Mouse (Mus musculus): ENCODE results near the gene Cachd1. TPM values are rescaled to one million over a fixed set of nuclear protein-coding genes. Genes with fewer than 3 reads are reported as not detected.
A peak's percentile ranks its signal among the peaks of the same experiment; 100 is the strongest.

Gene Cachd1
- polyA plus RNA-seq, 1 experiment from 2014 or later, result 12.1 TPM

DNA sequence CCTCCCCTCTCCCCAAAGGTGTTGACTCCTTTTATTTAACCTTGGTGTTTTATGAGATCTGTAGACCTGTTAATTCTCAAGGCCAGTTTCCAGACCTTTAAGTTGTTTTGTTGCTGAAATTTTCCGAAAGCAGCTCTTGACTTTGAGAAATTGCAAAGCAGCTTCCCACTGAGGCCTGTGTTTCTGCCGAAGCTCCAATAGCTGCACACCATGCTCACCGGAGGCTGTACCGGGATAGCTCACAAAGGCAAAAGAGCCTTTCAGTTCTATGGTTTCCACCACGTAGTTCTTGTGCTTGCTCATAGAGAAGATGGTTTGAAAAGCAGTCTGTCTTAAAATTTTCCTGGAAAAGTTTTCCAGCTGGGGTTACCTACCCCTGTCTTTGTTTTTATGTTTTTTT lies 3.2 kb downstream of the Cachd1 start:
- H3K9ac ChIP-seq (ENCODE audit: low read depth, low read length), result no peak overlapping the region

DNA sequence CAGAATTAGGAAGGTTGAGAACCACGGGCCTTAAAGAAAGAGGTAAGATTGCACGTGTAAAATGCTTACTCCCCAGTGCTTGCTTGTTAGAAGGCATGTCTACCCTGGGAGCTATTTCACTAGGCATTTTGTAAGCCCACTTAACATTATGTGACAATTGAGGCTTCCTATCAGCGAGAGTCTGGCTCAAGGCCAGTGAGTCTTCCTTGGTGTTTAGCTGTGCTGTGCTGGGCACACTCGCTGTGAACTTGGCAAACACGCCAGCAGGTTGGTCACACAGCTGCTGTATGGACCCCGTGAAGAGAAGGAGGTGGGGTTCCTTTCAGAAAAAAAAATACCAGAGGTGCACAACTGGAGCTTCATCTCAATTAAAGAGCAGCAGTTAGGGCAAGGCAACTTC lies 4.4 kb downstream of the Cachd1 start:
- no peaks in the 10 kb centered on the region for H3K36me3 ChIP-seq (ENCODE audit: control insufficient read depth, insufficient read depth, low read length)
- no peaks in the 10 kb centered on the region for H3K9me3 ChIP-seq (ENCODE audit: control insufficient read depth, low read length)
- no peak overlapping the region for H3K27ac ChIP-seq (ENCODE audit: low read depth, low read length)
- 71% methylated on average over 6 of the region's 6 CpGs for WGBS
- no peaks in the 10 kb centered on the region; the same call in 1 of the 2 replicates for H3K4me1 ChIP-seq (replicated peaks; ENCODE audit: control insufficient read depth, insufficient read depth, low read length)
- no peak for DNase-seq (ENCODE audit: low spot score)
- H3K4me3 ChIP-seq (ENCODE audit: low read depth, low read length), result no peak overlapping the region
- no peak overlapping the region for H3K9ac ChIP-seq (ENCODE audit: low read depth, low read length)
- ATAC-seq (replicated peaks; ENCODE audit: low FRiP score), result no peak
- no peak overlapping the region for H3K4me2 ChIP-seq
- peaks cover 42% of the 10 kb centered on the region for H3K27me3 ChIP-seq (replicated peaks; ENCODE audit: control insufficient read depth, insufficient read depth, low read length)

More for the DNA sequence above, 3.2 kb downstream of the Cachd1 start:
- H3K4me1 ChIP-seq (replicated peaks; ENCODE audit: control insufficient read depth, insufficient read depth, low read length), result no peaks in the 10 kb centered on the region; the same call in 1 of the 2 replicates
- DNase-seq (ENCODE audit: low spot score), result no peak
- H3K27me3 ChIP-seq (replicated peaks; ENCODE audit: control insufficient read depth, insufficient read depth, low read length), result peaks cover 49% of the 10 kb centered on the region
- no peak overlapping the region for H3K27ac ChIP-seq (ENCODE audit: low read depth, low read length)
- no peak for ATAC-seq (replicated peaks; ENCODE audit: low FRiP score)
- peak overlapping the region; percentile 27 for H3K4me2 ChIP-seq
- no peak overlapping the region for H3K4me3 ChIP-seq (ENCODE audit: low read depth, low read length)
- no peaks in the 10 kb centered on the region for H3K36me3 ChIP-seq (ENCODE audit: control insufficient read depth, insufficient read depth, low read length)
- H3K9me3 ChIP-seq (ENCODE audit: control insufficient read depth, low read length), result no peaks in the 10 kb centered on the region
- WGBS, result 40% methylated on average over 5 of the region's 5 CpGs

DNA sequence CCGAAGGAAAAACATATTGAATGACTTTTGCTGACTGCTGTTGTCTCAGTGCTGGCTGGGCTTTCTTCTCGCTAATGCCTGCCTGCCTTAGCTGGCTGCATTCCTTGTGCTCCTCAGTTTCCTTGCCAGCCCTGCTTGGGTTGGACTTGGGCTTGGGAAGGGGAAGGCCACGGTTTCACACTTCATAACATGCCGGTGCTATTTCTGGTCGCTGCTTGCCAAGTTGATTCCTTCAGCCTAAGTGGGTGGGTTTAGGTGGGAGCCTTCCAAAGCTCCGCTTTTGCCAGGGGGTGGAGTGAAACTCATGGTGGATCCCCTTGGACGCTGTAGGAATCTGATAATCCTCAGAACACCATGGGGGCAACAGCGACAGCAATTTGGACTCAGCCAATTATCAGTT lies 5.9 kb downstream of the Cachd1 start:
- 49% methylated on average over 8 of the region's 8 CpGs for WGBS
- no peak overlapping the region for H3K9ac ChIP-seq (ENCODE audit: low read depth, low read length)
- no peak overlapping the region for H3K27ac ChIP-seq (ENCODE audit: low read depth, low read length)
- no peaks in the 10 kb centered on the region; the same call in 1 of the 2 replicates for H3K4me1 ChIP-seq (replicated peaks; ENCODE audit: control insufficient read depth, insufficient read depth, low read length)
- H3K4me2 ChIP-seq, result no peak overlapping the region
- ATAC-seq (replicated peaks; ENCODE audit: low FRiP score), result no peak
- no peak overlapping the region for H3K4me3 ChIP-seq (ENCODE audit: low read depth, low read length)
- DNase-seq (ENCODE audit: low spot score), result no peak
- H3K36me3 ChIP-seq (ENCODE audit: control insufficient read depth, insufficient read depth, low read length), result no peaks in the 10 kb centered on the region
- H3K9me3 ChIP-seq (ENCODE audit: control insufficient read depth, low read length), result no peaks in the 10 kb centered on the region
- peaks cover 27% of the 10 kb centered on the region for H3K27me3 ChIP-seq (replicated peaks; ENCODE audit: control insufficient read depth, insufficient read depth, low read length)

DNA sequence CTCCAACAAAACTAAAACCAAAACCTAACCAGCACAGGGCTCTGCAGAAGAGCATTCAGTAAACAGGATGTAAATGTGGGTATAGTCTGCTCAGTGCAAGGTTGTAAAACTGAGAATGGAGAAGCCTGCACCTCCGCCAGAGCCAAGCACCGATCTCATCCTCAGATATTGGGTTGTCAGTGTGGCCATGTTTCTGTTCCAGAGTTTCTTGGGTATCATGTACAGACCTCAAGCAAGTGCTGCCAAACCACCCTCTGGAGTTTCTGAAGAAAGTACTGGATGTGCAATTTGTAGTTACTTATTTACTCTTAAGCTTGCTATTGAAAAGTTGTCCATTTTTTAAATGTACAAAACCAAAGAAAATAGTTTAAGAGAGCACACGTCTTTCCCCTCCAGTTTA lies 6.4 kb downstream of the Cachd1 start:
- no peaks in the 10 kb centered on the region for H3K36me3 ChIP-seq (ENCODE audit: control insufficient read depth, insufficient read depth, low read length)
- H3K27ac ChIP-seq (ENCODE audit: low read depth, low read length), result no peak overlapping the region
- ATAC-seq (replicated peaks; ENCODE audit: low FRiP score) (no peak), DNase-seq (ENCODE audit: low spot score) (no peak)
- no peaks in the 10 kb centered on the region for H3K9me3 ChIP-seq (ENCODE audit: control insufficient read depth, low read length)
- peaks cover 22% of the 10 kb centered on the region for H3K27me3 ChIP-seq (replicated peaks; ENCODE audit: control insufficient read depth, insufficient read depth, low read length)
- H3K4me3 ChIP-seq (ENCODE audit: low read depth, low read length), result no peak overlapping the region
- no peak overlapping the region for H3K4me2 ChIP-seq
- 72% methylated on average over 3 of the region's 3 CpGs for WGBS
- no peak overlapping the region for H3K9ac ChIP-seq (ENCODE audit: low read depth, low read length)
- H3K4me1 ChIP-seq (replicated peaks; ENCODE audit: control insufficient read depth, insufficient read depth, low read length), result no peaks in the 10 kb centered on the region; the same call in 1 of the 2 replicates

DNA sequence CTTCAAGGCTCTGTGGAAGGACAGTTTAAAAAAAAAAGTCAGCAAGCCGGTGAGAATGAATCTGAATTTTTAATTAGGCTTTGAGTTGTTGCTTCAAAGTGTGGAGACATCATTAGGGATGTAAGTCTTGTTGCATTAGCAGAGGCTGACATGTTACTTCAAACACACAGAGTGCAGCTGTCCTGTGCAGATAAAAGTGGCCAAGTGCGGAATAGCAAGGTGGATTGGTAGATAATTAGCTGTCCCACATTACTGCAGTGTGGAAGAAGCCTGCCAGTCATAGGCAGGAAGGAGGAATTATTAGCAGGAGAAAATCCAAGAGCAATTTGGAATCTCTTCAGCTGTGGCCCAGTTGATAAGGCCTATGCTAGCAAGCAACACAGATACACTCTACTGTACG lies 10.7 kb downstream of the Cachd1 start:
- 61% methylated on average over 3 of the region's 3 CpGs for WGBS
- H3K27ac ChIP-seq (ENCODE audit: low read depth, low read length), result no peak overlapping the region
- no peaks in the 10 kb centered on the region for H3K36me3 ChIP-seq (ENCODE audit: control insufficient read depth, insufficient read depth, low read length)
- DNase-seq (ENCODE audit: low spot score) (no peak), ATAC-seq (replicated peaks; ENCODE audit: low FRiP score) (no peak)
- no peaks in the 10 kb centered on the region for H3K27me3 ChIP-seq (replicated peaks; ENCODE audit: control insufficient read depth, insufficient read depth, low read length)
- H3K9ac ChIP-seq (ENCODE audit: low read depth, low read length), result no peak overlapping the region
- no peaks in the 10 kb centered on the region for H3K9me3 ChIP-seq (ENCODE audit: control insufficient read depth, low read length)
- H3K4me1 ChIP-seq (replicated peaks; ENCODE audit: control insufficient read depth, insufficient read depth, low read length), result no peaks in the 10 kb centered on the region
- H3K4me3 ChIP-seq (ENCODE audit: low read depth, low read length), result no peak overlapping the region
- H3K4me2 ChIP-seq, result no peak overlapping the region

DNA sequence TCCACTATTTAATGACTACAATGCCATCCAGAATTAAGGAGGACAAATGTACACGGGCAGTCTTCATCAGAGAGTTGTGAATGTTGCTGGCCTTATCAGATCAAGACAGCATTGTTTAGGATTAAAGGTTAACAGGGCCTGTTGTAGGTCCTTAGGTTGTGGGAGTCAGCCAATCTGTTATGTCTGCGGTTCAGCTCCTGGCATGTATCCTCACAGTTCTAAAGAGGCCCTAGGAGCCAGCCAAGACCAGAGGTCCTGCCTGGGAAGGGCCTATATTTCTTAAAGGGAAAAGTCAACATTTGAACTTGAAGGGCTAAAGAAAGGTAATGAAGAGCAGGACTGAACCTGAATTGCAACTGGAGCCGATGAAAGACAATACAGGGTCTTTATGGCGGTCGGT lies 13.7 kb downstream of the Cachd1 start:
- no peak for DNase-seq (ENCODE audit: low spot score)
- ATAC-seq (replicated peaks; ENCODE audit: low FRiP score), result no peak
- H3K27ac ChIP-seq (ENCODE audit: low read depth, low read length), result no peak overlapping the region
- H3K4me3 ChIP-seq (ENCODE audit: low read depth, low read length), result no peak overlapping the region
- no peaks in the 10 kb centered on the region for H3K9me3 ChIP-seq (ENCODE audit: control insufficient read depth, low read length)
- no peak overlapping the region for H3K9ac ChIP-seq (ENCODE audit: low read depth, low read length)
- no peak overlapping the region for H3K4me2 ChIP-seq
- H3K4me1 ChIP-seq (replicated peaks; ENCODE audit: control insufficient read depth, insufficient read depth, low read length), result no peaks in the 10 kb centered on the region
- no peaks in the 10 kb centered on the region for H3K36me3 ChIP-seq (ENCODE audit: control insufficient read depth, insufficient read depth, low read length)
- 77% methylated on average over 5 of the region's 5 CpGs for WGBS
- H3K27me3 ChIP-seq (replicated peaks; ENCODE audit: control insufficient read depth, insufficient read depth, low read length), result no peaks in the 10 kb centered on the region

DNA sequence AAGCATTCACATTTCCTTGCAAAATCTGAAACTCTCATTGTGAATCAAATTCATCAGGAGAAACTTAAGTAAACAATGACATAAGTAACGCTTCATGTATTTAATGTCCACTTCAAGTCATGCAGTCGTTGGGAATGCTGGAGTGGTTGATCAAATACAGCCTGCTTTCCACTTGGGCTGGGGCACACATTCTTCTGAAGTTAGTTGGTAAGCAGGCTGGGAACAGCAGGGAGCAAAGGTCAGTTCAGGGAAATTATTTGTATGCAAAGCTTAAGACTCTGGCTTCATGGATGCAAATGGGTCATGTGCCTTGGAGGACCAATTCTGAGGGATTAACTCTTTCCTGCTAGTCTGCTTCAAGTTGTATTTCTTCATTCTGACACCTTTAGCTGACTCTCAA lies 16.7 kb downstream of the Cachd1 start:
- Histone ChIP-seq H3K27ac (ENCODE audit: low read depth, low read length) (no peak overlapping the region), H3K4me1 (replicated peaks; ENCODE audit: control insufficient read depth, insufficient read depth, low read length) (no peaks in the 10 kb centered on the region), H3K4me2 (no peak overlapping the region), H3K4me3 (ENCODE audit: low read depth, low read length) (no peak overlapping the region), H3K9ac (ENCODE audit: low read depth, low read length) (no peak overlapping the region), H3K9me3 (ENCODE audit: control insufficient read depth, low read length) (no peaks in the 10 kb centered on the region), H3K36me3 (ENCODE audit: control insufficient read depth, insufficient read depth, low read length) (no peaks in the 10 kb centered on the region), H3K27me3 (replicated peaks; ENCODE audit: control insufficient read depth, insufficient read depth, low read length) (no peaks in the 10 kb centered on the region)
- ATAC-seq (replicated peaks; ENCODE audit: low FRiP score) (no peak), DNase-seq (ENCODE audit: low spot score) (no peak)
- WGBS, result 34% methylated on average over 2 of the region's 2 CpGs

DNA sequence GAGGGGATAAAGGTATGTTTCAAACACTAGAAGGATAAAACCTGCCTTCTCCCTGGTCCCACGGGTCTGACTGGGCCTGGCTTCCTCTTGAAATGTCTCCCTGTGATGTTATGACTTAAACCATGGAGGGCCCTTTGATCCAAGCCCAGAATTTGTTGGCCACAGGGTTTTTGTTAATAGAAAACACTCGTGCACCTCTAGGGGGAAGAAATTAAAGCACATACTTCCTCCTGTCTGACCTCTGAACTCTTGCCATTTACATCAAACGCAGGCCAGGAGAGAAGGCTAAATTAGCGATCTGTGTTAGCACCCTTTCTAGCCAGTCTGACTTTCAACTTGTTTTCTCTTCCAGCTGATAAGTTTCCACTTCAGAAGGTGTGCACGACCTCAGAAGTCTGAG lies 19.0 kb downstream of the Cachd1 start:
- H3K4me1 ChIP-seq (replicated peaks; ENCODE audit: control insufficient read depth, insufficient read depth, low read length), result no peaks in the 10 kb centered on the region
- no peak for ATAC-seq (replicated peaks; ENCODE audit: low FRiP score)

DNA sequence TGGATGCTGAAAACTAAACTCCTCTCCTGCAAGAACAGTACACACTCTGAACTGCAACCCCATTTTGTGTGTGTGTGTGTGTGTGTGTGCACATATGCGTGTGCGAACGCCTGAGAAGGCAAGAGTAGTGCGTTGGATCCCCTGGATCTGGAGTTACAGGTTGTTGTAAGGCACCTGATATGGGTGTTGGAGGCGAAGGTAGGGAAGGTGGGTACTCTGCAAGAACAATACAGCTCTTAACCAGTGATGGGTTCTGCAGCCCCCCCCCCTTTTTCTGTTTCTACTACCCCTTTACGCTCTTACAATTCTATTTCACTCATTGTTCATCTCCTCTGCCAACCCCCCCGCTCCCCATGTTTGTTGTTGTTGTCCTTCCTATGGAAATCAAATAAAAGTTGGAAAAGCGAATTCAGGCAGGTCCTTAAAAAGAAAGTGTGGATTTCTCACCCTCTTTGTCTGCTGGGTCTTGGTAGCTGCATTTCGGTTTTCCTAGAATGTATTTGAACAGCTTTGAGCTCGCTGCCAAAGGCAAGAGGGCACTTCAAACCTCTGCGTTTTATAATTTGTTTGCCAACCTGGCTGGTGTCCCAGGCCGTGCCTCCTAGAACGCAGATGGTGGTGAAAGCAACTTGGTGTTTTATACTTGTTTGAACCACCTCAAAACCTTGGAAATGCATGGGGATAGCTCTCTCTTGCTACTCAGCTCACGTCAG lies 24.4 kb downstream of the Cachd1 start:
- no peaks in the 10 kb centered on the region for H3K27me3 ChIP-seq (replicated peaks; ENCODE audit: control insufficient read depth, insufficient read depth, low read length)
- no peak for ATAC-seq (replicated peaks; ENCODE audit: low FRiP score)
- no peaks in the 10 kb centered on the region for H3K4me1 ChIP-seq (replicated peaks; ENCODE audit: control insufficient read depth, insufficient read depth, low read length)
- H3K36me3 ChIP-seq (ENCODE audit: control insufficient read depth, insufficient read depth, low read length), result no peaks in the 10 kb centered on the region
- H3K4me2 ChIP-seq, result no peak overlapping the region
- no peaks in the 10 kb centered on the region for H3K9me3 ChIP-seq (ENCODE audit: control insufficient read depth, low read length)
- no peak overlapping the region for H3K4me3 ChIP-seq (ENCODE audit: low read depth, low read length)
- no peak overlapping the region for H3K27ac ChIP-seq (ENCODE audit: low read depth, low read length)
- WGBS, result 83% methylated on average over 14 of the region's 14 CpGs
- DNase-seq (ENCODE audit: low spot score), result no peak
- H3K9ac ChIP-seq (ENCODE audit: low read depth, low read length), result no peak overlapping the region

More for the DNA sequence above, 19.0 kb downstream of the Cachd1 start:
- no peak for DNase-seq (ENCODE audit: low spot score)
- Histone ChIP-seq H3K4me2 (no peak overlapping the region), H3K4me3 (ENCODE audit: low read depth, low read length) (no peak overlapping the region), H3K9me3 (ENCODE audit: control insufficient read depth, low read length) (no peaks in the 10 kb centered on the region), H3K9ac (ENCODE audit: low read depth, low read length) (no peak overlapping the region), H3K27me3 (replicated peaks; ENCODE audit: control insufficient read depth, insufficient read depth, low read length) (no peaks in the 10 kb centered on the region), H3K36me3 (ENCODE audit: control insufficient read depth, insufficient read depth, low read length) (no peaks in the 10 kb centered on the region), H3K27ac (ENCODE audit: low read depth, low read length) (no peak overlapping the region)
- 31% methylated on average over 5 of the region's 5 CpGs for WGBS
